Mouse (Mus musculus): Measurements from ENCODE around the gene Coil. TPM values are rescaled to one million over a fixed set of nuclear protein-coding genes. Genes with fewer than 3 reads are reported as not detected.
"Not testable (repeated sequence)": the region's sequence is repeated elsewhere in the genome, so short reads cannot be mapped to it uniquely, and the experiment has no call there.

The Coil gene
- polyA plus RNA-seq, 1 experiment from 2014 or later, result 24.2 TPM

DNA sequence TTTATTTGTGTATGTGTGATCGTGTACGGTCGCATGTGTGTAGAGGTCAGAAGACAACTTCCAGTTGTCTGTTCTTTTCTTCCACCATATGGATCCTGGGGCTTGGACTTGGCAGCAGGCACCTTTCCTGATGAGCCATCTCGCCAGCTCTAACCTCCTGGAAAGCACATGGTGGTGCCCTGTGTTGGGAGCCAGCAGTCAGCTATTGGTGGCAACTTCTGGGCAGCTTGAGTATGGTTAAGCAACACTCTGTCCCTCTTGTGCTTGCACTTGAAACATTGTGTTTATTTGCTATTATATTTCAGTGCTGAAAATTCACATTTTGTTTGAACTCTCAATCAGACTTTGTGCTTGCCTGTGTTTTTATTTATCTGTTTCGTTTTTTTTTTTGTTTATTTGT lies 18.9 kb downstream of the Coil start:
- no peaks in the 10 kb centered on the region for H3K4me1 ChIP-seq (ENCODE audit: control insufficient read depth, insufficient read depth, low read length)
- DNase-seq (ENCODE audit: low spot score, missing footprints), result no peak
- 0 out of 2 replicates have a peak, but pooled peaks cover 4% of the 10 kb centered on the region for H3K36me3 ChIP-seq (ENCODE audit: control insufficient read depth, insufficient read depth, low read length)
- H3K27ac ChIP-seq (ENCODE audit: low read depth, low read length), result no peak overlapping the region
- H3K9ac ChIP-seq (ENCODE audit: low read length), result no peak overlapping the region
- no peak overlapping the region for H3K4me2 ChIP-seq
- WGBS, result 79% methylated on average over 5 of the region's 5 CpGs
- H3K9me3 ChIP-seq (ENCODE audit: control insufficient read depth, low read length), result no peaks in the 10 kb centered on the region
- no peak for ATAC-seq (ENCODE audit: low FRiP score)
- no peaks in the 10 kb centered on the region for H3K27me3 ChIP-seq (ENCODE audit: control insufficient read depth, insufficient read depth, low read length)
- no peak overlapping the region for H3K4me3 ChIP-seq (ENCODE audit: low read depth, low read length)

DNA sequence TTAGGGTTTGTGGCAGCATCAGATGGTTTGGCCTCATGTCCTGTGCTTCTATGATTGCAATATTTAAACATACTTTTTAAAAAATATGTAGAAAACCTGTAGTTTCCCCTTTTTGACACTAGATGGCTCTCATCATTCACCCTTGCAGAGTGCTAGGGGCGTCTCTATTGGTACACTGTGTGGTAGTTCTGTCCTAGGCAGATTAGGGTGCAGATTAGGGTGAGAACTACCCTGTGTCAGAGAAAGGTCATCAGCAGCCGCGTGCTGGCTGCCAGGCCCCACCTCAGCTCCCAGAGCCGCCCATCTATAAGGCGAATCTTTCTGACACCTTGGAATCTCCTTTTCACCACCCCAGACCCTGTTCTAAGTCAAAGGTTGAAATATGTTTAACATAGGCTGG lies 19.5 kb downstream of the Coil start:
- Histone ChIP-seq H3K9me3 (ENCODE audit: control insufficient read depth, low read length) (no peaks in the 10 kb centered on the region), H3K27me3 (ENCODE audit: control insufficient read depth, insufficient read depth, low read length) (no peaks in the 10 kb centered on the region), H3K4me2 (no peak overlapping the region), H3K4me3 (ENCODE audit: low read depth, low read length) (no peak overlapping the region), H3K27ac (ENCODE audit: low read depth, low read length) (no peak overlapping the region), H3K36me3 (ENCODE audit: control insufficient read depth, insufficient read depth, low read length) (0 out of 2 replicates have a peak, but pooled peaks cover 4% of the 10 kb centered on the region), H3K4me1 (ENCODE audit: control insufficient read depth, insufficient read depth, low read length) (no peaks in the 10 kb centered on the region), H3K9ac (ENCODE audit: low read length) (no peak overlapping the region)
- 68% methylated on average over 5 of the region's 5 CpGs for WGBS
- DNase-seq (ENCODE audit: low spot score, missing footprints), result no peak
- ATAC-seq (ENCODE audit: low FRiP score), result no peak

DNA sequence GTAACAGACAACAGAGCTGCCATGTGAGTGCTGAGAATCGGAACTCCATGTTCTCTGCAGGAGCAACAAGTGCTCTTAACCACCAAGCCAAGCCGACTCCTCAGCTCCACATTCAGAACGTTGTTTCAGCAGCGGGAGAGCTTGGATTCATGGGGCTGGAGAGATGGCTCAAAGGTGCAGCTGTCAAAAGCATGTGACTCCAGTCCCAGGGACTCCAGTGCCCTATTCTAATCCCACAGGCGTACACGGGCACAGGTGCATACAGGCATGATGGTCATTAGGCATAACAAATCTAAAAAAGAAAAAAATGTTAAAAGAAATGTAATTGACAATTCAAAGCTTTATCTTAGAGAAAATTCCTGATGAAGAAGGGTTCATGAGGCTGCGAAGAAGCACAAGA lies 23.1 kb downstream of the Coil start:
- Histone ChIP-seq H3K27ac (ENCODE audit: low read depth, low read length) (no peak overlapping the region), H3K27me3 (ENCODE audit: control insufficient read depth, insufficient read depth, low read length) (no peaks in the 10 kb centered on the region), H3K4me2 (no peak overlapping the region), H3K9me3 (ENCODE audit: control insufficient read depth, low read length) (no peaks in the 10 kb centered on the region), H3K36me3 (ENCODE audit: control insufficient read depth, insufficient read depth, low read length) (0 out of 2 replicates have a peak, but pooled peaks cover 4% of the 10 kb centered on the region), H3K4me3 (ENCODE audit: low read depth, low read length) (no peak overlapping the region), H3K9ac (ENCODE audit: low read length) (no peak overlapping the region), H3K4me1 (ENCODE audit: control insufficient read depth, insufficient read depth, low read length) (no peaks in the 10 kb centered on the region)
- 47% methylated on average over 7 of the region's 7 CpGs for WGBS
- ATAC-seq (ENCODE audit: low FRiP score) (no peak), DNase-seq (ENCODE audit: low spot score, missing footprints) (no peak)

DNA sequence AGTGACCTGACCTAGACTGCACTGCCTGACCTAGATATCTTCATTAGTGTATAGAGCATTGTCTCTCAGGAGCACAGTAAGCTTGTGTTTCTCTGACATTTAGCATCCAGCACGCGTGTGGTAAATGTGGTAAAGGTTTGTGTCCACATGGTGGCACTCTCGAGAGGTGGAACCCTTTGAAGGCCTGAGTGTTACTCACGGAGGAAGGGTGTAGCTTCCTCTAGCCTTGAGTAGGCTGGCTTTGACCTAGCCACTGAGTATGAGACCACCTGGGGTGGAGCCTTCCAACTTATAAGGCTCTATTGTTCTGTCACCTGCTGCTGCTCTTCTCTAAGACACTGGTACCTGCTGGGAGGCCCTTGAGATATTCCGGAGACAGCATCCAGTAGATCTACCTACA lies 23.6 kb downstream of the Coil start:
- Histone ChIP-seq H3K27me3 (ENCODE audit: control insufficient read depth, insufficient read depth, low read length) (no peaks in the 10 kb centered on the region), H3K36me3 (ENCODE audit: control insufficient read depth, insufficient read depth, low read length) (0 out of 2 replicates have a peak, but pooled peaks cover 4% of the 10 kb centered on the region), H3K4me1 (ENCODE audit: control insufficient read depth, insufficient read depth, low read length) (no peaks in the 10 kb centered on the region), H3K9me3 (ENCODE audit: control insufficient read depth, low read length) (no peaks in the 10 kb centered on the region), H3K4me3 (ENCODE audit: low read depth, low read length) (no peak overlapping the region), H3K9ac (ENCODE audit: low read length) (no peak overlapping the region), H3K27ac (ENCODE audit: low read depth, low read length) (no peak overlapping the region), H3K4me2 (no peak overlapping the region)
- DNase-seq (ENCODE audit: low spot score, missing footprints) (no peak), ATAC-seq (ENCODE audit: low FRiP score) (no peak)
- WGBS, result 15% methylated on average over 5 of the region's 5 CpGs

DNA sequence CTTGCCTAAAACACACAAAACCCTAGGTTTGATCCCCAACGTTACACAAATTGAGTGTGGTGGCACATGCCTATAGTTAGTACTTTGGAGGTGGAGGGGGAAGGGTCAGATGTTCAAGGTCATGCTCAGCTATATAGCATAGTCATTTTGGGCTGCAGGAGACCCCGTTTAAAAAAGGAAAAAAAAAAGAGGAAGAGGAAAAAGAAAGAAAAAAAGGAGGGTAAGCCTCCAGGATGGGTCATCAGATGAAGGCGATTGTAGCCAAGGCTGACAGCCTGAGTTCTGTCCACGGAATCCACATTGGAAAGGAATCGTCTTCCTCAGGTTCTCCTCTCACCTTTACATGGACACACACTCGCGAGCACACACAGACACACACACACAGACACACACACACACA lies 24.4 kb downstream of the Coil start:
- Histone ChIP-seq H3K36me3 (ENCODE audit: control insufficient read depth, insufficient read depth, low read length) (0 out of 2 replicates have a peak, but pooled peaks cover 4% of the 10 kb centered on the region), H3K9ac (ENCODE audit: low read length) (no peak overlapping the region), H3K27ac (ENCODE audit: low read depth, low read length) (no peak overlapping the region), H3K4me2 (no peak overlapping the region), H3K4me1 (ENCODE audit: control insufficient read depth, insufficient read depth, low read length) (no peaks in the 10 kb centered on the region), H3K9me3 (ENCODE audit: control insufficient read depth, low read length) (no peaks in the 10 kb centered on the region), H3K27me3 (ENCODE audit: control insufficient read depth, insufficient read depth, low read length) (peaks cover 8% of the 10 kb centered on the region), H3K4me3 (ENCODE audit: low read depth, low read length) (no peak overlapping the region)
- DNase-seq (ENCODE audit: low spot score, missing footprints) (no peak), ATAC-seq (ENCODE audit: low FRiP score) (no peak)
- WGBS, result 86% methylated on average over 7 of the region's 7 CpGs

DNA sequence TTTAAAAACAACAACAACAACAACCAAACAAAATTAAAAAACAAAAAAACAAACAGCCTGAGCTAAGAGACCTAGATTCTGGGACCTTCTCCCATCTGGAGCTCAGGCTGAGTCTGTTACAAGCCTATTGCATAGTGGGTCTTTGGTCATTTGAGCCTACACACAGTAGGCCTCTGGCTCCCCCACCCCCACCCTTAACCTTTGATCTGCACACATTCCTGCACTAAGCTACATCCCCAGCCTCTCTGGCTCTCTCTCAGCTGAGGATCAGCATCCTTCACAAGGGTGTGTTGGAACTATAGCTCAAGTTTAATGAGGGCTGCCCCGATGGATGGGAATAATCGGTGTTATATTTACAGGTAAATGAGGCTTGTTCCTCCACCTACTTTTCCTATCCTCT lies 25.6 kb downstream of the Coil start:
- Histone ChIP-seq H3K4me3 (ENCODE audit: low read depth, low read length) (no peak overlapping the region), H3K27ac (ENCODE audit: low read depth, low read length) (no peak overlapping the region), H3K27me3 (ENCODE audit: control insufficient read depth, insufficient read depth, low read length) (peaks cover 14% of the 10 kb centered on the region), H3K36me3 (ENCODE audit: control insufficient read depth, insufficient read depth, low read length) (0 out of 2 replicates have a peak, but pooled peaks cover 4% of the 10 kb centered on the region), H3K9me3 (ENCODE audit: control insufficient read depth, low read length) (no peaks in the 10 kb centered on the region), H3K9ac (ENCODE audit: low read length) (no peak overlapping the region), H3K4me1 (ENCODE audit: control insufficient read depth, insufficient read depth, low read length) (no peaks in the 10 kb centered on the region), H3K4me2 (no peak overlapping the region)
- WGBS, result 94% methylated on average over 2 of the region's 2 CpGs
- DNase-seq (ENCODE audit: low spot score, missing footprints) (no peak), ATAC-seq (ENCODE audit: low FRiP score) (no peak)

DNA sequence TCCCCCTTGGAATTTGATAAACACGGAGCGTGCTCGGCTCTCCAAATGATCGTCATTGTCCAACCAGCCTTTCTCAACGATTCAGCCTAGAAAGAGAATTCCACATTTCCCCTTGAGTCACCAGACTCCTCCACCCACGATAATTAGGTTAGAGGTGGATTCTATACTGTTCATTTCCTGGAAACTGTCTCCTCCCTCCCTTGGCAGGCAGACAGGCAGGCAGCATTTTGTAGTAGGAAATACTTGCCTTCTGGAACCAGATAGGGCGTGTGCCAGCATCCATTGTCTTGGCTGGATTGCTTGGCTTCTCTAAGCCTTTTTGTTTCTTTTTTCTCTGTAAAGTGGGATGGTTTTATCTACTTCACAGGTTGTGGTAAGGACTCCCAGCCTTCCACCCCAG lies 26.4 kb downstream of the Coil start:
- Histone ChIP-seq H3K4me1 (ENCODE audit: control insufficient read depth, insufficient read depth, low read length) (no peaks in the 10 kb centered on the region), H3K9me3 (ENCODE audit: control insufficient read depth, low read length) (no peaks in the 10 kb centered on the region), H3K36me3 (ENCODE audit: control insufficient read depth, insufficient read depth, low read length) (no peaks in the 10 kb centered on the region), H3K27ac (ENCODE audit: low read depth, low read length) (no peak overlapping the region), H3K27me3 (ENCODE audit: control insufficient read depth, insufficient read depth, low read length) (peaks cover 14% of the 10 kb centered on the region), H3K4me3 (ENCODE audit: low read depth, low read length) (no peak overlapping the region), H3K9ac (ENCODE audit: low read length) (no peak overlapping the region), H3K4me2 (no peak overlapping the region)
- DNase-seq (ENCODE audit: low spot score, missing footprints) (no peak), ATAC-seq (ENCODE audit: low FRiP score) (no peak)
- WGBS, result 83% methylated on average over 7 of the region's 7 CpGs

DNA sequence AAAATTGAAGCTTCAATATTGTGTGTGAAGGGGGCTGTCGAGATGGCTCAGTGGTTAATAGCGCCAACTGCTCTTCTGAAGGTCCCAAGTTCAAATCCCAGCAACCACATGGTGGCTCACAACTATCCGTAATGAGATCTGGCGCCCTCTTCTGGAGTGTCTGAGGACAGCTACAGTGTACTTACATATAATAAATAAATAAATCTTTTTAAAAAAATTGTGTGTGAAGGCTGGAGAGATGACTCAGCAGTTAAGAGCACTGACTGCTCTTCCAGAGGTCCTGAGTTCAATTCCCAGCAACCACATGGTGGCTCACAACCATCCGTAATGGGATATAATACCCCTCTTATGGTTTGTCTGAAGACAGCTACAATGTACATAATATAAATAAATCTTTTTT lies 27.3 kb downstream of the Coil start:
- H3K9ac ChIP-seq (ENCODE audit: low read length); H3K4me2 ChIP-seq; H3K36me3 ChIP-seq (ENCODE audit: control insufficient read depth, insufficient read depth, low read length); DNase-seq (ENCODE audit: low spot score, missing footprints); H3K4me3 ChIP-seq (ENCODE audit: low read depth, low read length); H3K4me1 ChIP-seq (ENCODE audit: control insufficient read depth, insufficient read depth, low read length); H3K9me3 ChIP-seq (ENCODE audit: control insufficient read depth, low read length); H3K27ac ChIP-seq (ENCODE audit: low read depth, low read length); ATAC-seq (ENCODE audit: low FRiP score): not testable (repeated sequence)
- WGBS, result 86% methylated on average over 5 of the region's 5 CpGs
- H3K27me3 ChIP-seq (ENCODE audit: control insufficient read depth, insufficient read depth, low read length), result peaks cover 14% of the 10 kb centered on the region

DNA sequence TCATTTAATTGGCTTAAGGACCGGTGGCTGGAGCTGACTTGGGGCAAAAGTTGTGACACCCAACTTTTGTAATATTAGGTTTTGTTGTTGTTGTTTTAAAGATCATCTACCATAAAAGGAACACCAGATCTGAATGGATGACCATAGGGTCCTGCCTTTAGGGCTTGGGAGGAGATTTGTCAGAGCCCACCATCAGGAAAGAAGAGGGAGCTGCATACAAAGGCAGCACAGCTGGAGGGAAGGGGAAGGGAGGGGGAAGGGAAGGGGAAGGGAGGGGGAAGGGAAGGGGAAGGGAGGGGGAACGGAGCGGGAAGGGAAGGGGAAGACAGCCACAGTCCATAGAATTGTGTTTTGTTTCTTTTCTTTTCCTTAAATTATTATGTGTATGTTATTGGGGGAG lies 28.4 kb downstream of the Coil start:
- Histone ChIP-seq H3K27me3 (ENCODE audit: control insufficient read depth, insufficient read depth, low read length) (peaks cover 14% of the 10 kb centered on the region), H3K27ac (ENCODE audit: low read depth, low read length) (no peak overlapping the region), H3K4me1 (ENCODE audit: control insufficient read depth, insufficient read depth, low read length) (no peaks in the 10 kb centered on the region), H3K4me3 (ENCODE audit: low read depth, low read length) (no peak overlapping the region), H3K36me3 (ENCODE audit: control insufficient read depth, insufficient read depth, low read length) (no peaks in the 10 kb centered on the region), H3K4me2 (no peak overlapping the region), H3K9me3 (ENCODE audit: control insufficient read depth, low read length) (no peaks in the 10 kb centered on the region), H3K9ac (ENCODE audit: low read length) (no peak overlapping the region)
- DNase-seq (ENCODE audit: low spot score, missing footprints) (no peak), ATAC-seq (ENCODE audit: low FRiP score) (no peak)
- 17% methylated on average over 3 of the region's 3 CpGs for WGBS

Data from midbrain, embryonic 11.5 days (tissue).